Mouse (Mus musculus): ENCODE results near the gene Palm2. TPM values are rescaled to one million over a fixed set of nuclear protein-coding genes. Genes with fewer than 3 reads are reported as not detected.
A peak's percentile ranks its signal among the peaks of the same experiment; 100 is the strongest.

The Palm2 gene
- polyA plus RNA-seq, 1 experiment from 2014 or later, result 7.5 TPM

- DNase-seq (no peak), ATAC-seq (ENCODE audit: insufficient read depth) (no peak)
- no peak for TF ChIP-seq CTCF (IDR thresholded peaks at IDR 0.05; ENCODE audit: low read depth)
- no peaks in the 10 kb centered on the region for H3K36me3 ChIP-seq (ENCODE audit: insufficient read depth)
- no peak overlapping the region for H3K4me2 ChIP-seq
- no peaks in the 10 kb centered on the region for H3K27me3 ChIP-seq (ENCODE audit: insufficient read depth, low read length)
- no peaks in the 10 kb centered on the region for H3K9me3 ChIP-seq (ENCODE audit: low read depth, low read length)
- no peaks in the 10 kb centered on the region for H3K4me1 ChIP-seq (ENCODE audit: insufficient read depth)
- H3K9ac ChIP-seq, result no peak overlapping the region
- WGBS, result 70% methylated on average over 9 of the region's 9 CpGs
- no peak overlapping the region for H3K27ac ChIP-seq (ENCODE audit: low read depth)
- H3K4me3 ChIP-seq (ENCODE audit: low read depth, low read length), result no peak overlapping the region
Measured at GRCm38 (mm10) chr4:57638941-57639340, 204.9 kb downstream of the Palm2 start.

DNA sequence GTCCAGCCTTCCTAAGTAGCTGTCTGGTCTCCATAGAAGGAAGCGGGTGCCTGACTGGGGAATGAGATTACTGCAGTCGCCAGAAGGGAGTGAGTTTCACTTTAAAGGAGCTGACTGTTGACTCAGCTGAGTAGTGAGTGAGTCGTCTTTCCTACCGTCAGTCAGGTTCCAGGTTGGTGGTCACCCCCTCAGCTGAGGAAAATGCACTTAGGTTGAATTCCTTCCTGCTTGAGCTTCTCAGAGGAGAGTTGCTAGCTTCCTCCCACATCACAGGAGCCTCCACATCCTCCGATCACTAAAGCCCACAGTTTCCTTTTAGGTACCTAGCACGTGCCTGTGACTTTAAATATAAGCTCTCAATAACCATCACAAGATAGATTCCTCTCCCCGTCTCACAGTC is 206.2 kb downstream of the Palm2 start:
- DNase-seq (peak; percentile 17), ATAC-seq (ENCODE audit: insufficient read depth) (no peak)
- H3K4me2 ChIP-seq, result no peak overlapping the region
- H3K9me3 ChIP-seq (ENCODE audit: low read depth, low read length), result no peaks in the 10 kb centered on the region
- H3K36me3 ChIP-seq (ENCODE audit: insufficient read depth), result peaks cover 6% of the 10 kb centered on the region; the same call in 1 of the 2 replicates
- no peak for TF ChIP-seq CTCF (IDR thresholded peaks at IDR 0.05; ENCODE audit: low read depth)
- H3K4me3 ChIP-seq (ENCODE audit: low read depth, low read length), result no peak overlapping the region
- 37% methylated on average over 7 of the region's 7 CpGs for WGBS
- H3K9ac ChIP-seq, result no peak overlapping the region
- H3K4me1 ChIP-seq (ENCODE audit: insufficient read depth), result no peaks in the 10 kb centered on the region
- H3K27ac ChIP-seq (ENCODE audit: low read depth), result no peak overlapping the region
- H3K27me3 ChIP-seq (ENCODE audit: insufficient read depth, low read length), result no peaks in the 10 kb centered on the region

DNA sequence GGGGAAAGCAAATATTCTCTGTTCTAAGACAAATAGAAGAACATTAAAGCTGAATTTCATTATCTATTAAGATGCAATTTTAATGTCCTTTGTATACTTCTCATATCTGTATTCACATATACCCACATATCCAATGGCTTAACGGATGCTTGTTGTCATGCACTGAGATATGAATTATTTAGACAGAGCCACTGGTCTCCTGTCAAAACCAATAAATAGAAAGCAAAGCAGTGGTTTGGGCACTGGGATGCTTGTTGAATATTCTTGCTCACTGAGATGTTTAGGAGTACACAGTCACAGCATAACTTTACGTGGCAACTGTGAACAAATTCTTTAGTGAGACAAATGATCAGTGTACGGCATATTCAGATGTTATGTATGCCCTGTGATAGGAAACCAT is 206.9 kb downstream of the Palm2 start:
- DNase-seq (no peak), ATAC-seq (ENCODE audit: insufficient read depth) (no peak)
- H3K36me3 ChIP-seq (ENCODE audit: insufficient read depth), result peaks cover 10% of the 10 kb centered on the region; the same call in 1 of the 2 replicates
- H3K9ac ChIP-seq, result no peak overlapping the region
- no peak overlapping the region for H3K27ac ChIP-seq (ENCODE audit: low read depth)
- 80% methylated on average over 3 of the region's 3 CpGs for WGBS
- H3K4me1 ChIP-seq (ENCODE audit: insufficient read depth), result no peaks in the 10 kb centered on the region
- TF ChIP-seq CTCF (IDR thresholded peaks at IDR 0.05; ENCODE audit: low read depth), result no peak
- no peaks in the 10 kb centered on the region for H3K27me3 ChIP-seq (ENCODE audit: insufficient read depth, low read length)
- no peak overlapping the region for H3K4me2 ChIP-seq
- no peaks in the 10 kb centered on the region for H3K9me3 ChIP-seq (ENCODE audit: low read depth, low read length)
- H3K4me3 ChIP-seq (ENCODE audit: low read depth, low read length), result no peak overlapping the region

DNA sequence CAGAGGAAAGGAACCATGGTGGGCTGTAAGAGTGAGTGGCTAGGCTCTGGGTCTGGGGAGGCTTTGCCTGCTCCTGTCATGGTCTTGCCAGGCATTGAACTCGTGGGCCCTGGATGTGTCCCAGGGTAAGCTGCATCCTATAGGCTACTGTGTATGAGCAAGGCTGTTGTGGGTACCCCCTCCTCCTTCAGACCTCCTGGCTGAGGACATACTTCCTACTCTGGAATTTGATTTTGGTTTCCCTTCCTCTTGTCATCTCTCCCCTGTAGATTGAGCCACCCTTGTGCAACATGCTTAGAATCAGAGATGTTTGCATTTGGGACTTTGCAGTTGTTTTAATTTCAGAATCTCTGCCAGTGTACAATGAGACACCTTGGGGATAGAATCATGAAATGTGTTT is 216.9 kb downstream of the Palm2 start:
- H3K9ac ChIP-seq, result no peak overlapping the region
- ATAC-seq (ENCODE audit: insufficient read depth) (no peak), DNase-seq (no peak)
- no peaks in the 10 kb centered on the region for H3K27me3 ChIP-seq (ENCODE audit: insufficient read depth, low read length)
- no peaks in the 10 kb centered on the region for H3K4me1 ChIP-seq (ENCODE audit: insufficient read depth)
- peaks cover 23% of the 10 kb centered on the region for H3K36me3 ChIP-seq (ENCODE audit: insufficient read depth)
- no peak overlapping the region for H3K27ac ChIP-seq (ENCODE audit: low read depth)
- no peak overlapping the region for H3K4me2 ChIP-seq
- no peak for TF ChIP-seq CTCF (IDR thresholded peaks at IDR 0.05; ENCODE audit: low read depth)
- H3K4me3 ChIP-seq (ENCODE audit: low read depth, low read length), result no peak overlapping the region
- no peaks in the 10 kb centered on the region for H3K9me3 ChIP-seq (ENCODE audit: low read depth, low read length)
- 75% methylated on average over 1 of the region's 1 CpGs for WGBS

DNA sequence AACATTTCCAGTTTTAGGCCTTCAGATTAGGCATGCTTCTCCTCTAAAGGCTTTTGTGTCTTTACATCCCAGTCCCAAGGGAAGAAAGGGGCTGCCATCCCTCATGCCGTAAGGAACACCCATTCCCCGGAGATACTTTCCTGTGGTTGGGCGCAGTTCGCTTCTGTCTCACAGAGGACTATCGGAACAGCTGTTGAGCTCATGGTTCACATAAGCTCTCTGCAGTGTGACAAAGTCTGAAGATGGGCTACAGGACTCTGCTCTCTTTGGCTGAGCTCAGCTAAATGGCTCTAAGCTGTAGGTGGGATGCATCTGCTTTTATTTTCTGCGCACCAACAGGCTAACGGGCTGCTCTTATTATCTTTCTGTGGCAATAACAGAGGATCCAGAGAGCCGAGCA is 217.5 kb downstream of the Palm2 start:
- H3K9ac ChIP-seq, result no peak overlapping the region
- DNase-seq (no peak), ATAC-seq (ENCODE audit: insufficient read depth) (no peak)
- no peaks in the 10 kb centered on the region for H3K4me1 ChIP-seq (ENCODE audit: insufficient read depth)
- H3K9me3 ChIP-seq (ENCODE audit: low read depth, low read length), result no peaks in the 10 kb centered on the region
- peaks cover 23% of the 10 kb centered on the region for H3K36me3 ChIP-seq (ENCODE audit: insufficient read depth)
- H3K4me3 ChIP-seq (ENCODE audit: low read depth, low read length), result no peak overlapping the region
- no peaks in the 10 kb centered on the region for H3K27me3 ChIP-seq (ENCODE audit: insufficient read depth, low read length)
- WGBS, result 87% methylated on average over 8 of the region's 8 CpGs
- H3K27ac ChIP-seq (ENCODE audit: low read depth), result no peak overlapping the region
- TF ChIP-seq CTCF (IDR thresholded peaks at IDR 0.05; ENCODE audit: low read depth), result no peak
- H3K4me2 ChIP-seq, result no peak overlapping the region

- peaks cover 23% of the 10 kb centered on the region for H3K36me3 ChIP-seq (ENCODE audit: insufficient read depth)
- TF ChIP-seq CTCF (IDR thresholded peaks at IDR 0.05; ENCODE audit: low read depth), result no peak
- WGBS, result 83% methylated on average over 5 of the region's 5 CpGs
- no peaks in the 10 kb centered on the region for H3K9me3 ChIP-seq (ENCODE audit: low read depth, low read length)
- no peak overlapping the region for H3K27ac ChIP-seq (ENCODE audit: low read depth)
- H3K4me1 ChIP-seq (ENCODE audit: insufficient read depth), result no peaks in the 10 kb centered on the region
- no peak overlapping the region for H3K4me2 ChIP-seq
- no peak for DNase-seq
- H3K4me3 ChIP-seq (ENCODE audit: low read depth, low read length), result no peak overlapping the region
- no peak for ATAC-seq (ENCODE audit: insufficient read depth)
- H3K27me3 ChIP-seq (ENCODE audit: insufficient read depth, low read length), result no peaks in the 10 kb centered on the region
- H3K9ac ChIP-seq, result no peak overlapping the region
Measured at GRCm38 (mm10) chr4:57652185-57652904, 218.3 kb downstream of the Palm2 start.

DNA sequence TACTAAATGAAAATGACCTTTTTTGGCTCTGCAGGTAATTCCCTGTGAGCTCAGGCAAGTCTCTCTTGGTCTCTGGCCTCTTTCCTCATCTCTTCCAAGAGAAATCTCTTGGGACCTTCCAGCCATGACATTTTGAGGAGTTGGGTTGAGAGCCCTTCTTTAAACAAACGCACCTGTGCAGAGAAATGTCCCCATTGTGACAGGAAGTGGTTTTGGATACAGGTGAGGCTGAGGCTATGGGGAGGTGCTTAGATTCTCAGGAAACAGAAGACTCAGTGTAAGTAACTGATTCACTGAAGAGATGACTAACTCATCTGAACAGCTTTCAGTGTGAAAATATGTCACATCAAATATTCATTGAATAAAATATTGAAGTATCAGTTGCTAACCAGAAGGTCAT is 221.9 kb downstream of the Palm2 start:
- no peak for TF ChIP-seq CTCF (IDR thresholded peaks at IDR 0.05; ENCODE audit: low read depth)
- Histone ChIP-seq H3K27me3 (ENCODE audit: insufficient read depth, low read length) (no peaks in the 10 kb centered on the region), H3K27ac (ENCODE audit: low read depth) (no peak overlapping the region), H3K4me2 (no peak overlapping the region), H3K4me3 (ENCODE audit: low read depth, low read length) (no peak overlapping the region), H3K4me1 (ENCODE audit: insufficient read depth) (no peaks in the 10 kb centered on the region), H3K9me3 (ENCODE audit: low read depth, low read length) (no peaks in the 10 kb centered on the region), H3K9ac (no peak overlapping the region), H3K36me3 (ENCODE audit: insufficient read depth) (peaks cover 3% of the 10 kb centered on the region; the same call in 1 of the 2 replicates)
- no peak for ATAC-seq (ENCODE audit: insufficient read depth)
- DNase-seq, result no peak
- 39% methylated on average over 1 of the region's 1 CpGs for WGBS
